Mouse (Mus musculus): ENCODE measurements around the gene Nmi. TPM values are rescaled to one million over a fixed set of nuclear protein-coding genes. Genes with fewer than 3 reads are reported as not detected.
"Not testable (repeated sequence)": the region's sequence is repeated elsewhere in the genome, so short reads cannot be mapped to it uniquely, and the experiment has no call there.

Nmi gene
- 9.0 and 10.0 TPM in 2 replicates for polyA plus RNA-seq (2016; fragmentation: Nextera tagmentation; extraction: Ambion mirVana)

- WGBS (ENCODE audit: insufficient replicate concordance) = 71% methylated on average over 9 of the region's 9 CpGs
- ATAC-seq = peak; percentile 61
- peak within 1 kb of the TSS; percentile 78 for H3K4me2 ChIP-seq
Measured at GRCm38 (mm10) chr2:51973410-51973968, at the start of gene Nmi. Gene Nmi (minus strand): TSS chr2:51973494.

DNA sequence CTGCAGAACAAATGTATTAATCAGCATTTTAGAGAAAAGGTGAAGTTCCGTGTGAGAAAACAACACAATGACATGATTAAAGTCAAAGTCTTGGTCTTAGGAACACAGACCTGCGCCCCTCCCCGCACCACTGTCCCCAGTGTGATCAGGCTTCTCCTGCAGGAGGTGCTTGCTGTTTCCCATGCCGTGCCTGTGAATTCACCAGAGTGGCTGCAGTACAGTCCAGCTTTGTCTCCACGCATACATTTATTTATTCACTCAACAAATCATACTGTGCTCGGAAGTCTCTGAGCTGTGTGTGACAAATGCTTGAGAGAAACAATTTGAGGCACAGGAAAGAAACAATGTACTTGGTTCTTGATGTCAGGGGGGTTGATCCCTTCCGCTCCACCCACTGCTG lies 43.1 kb upstream of the Nmi start:
- no peak for ATAC-seq
- Histone ChIP-seq H3K9ac (no peak overlapping the region), H3K27ac (no peak overlapping the region)

More at GRCm38 (mm10) chr2:51973410-51973968, at the start of gene Nmi:
- peak within 1 kb of the TSS; percentile 71 for H3K27ac ChIP-seq
- no peaks in the 10 kb centered on the region for H3K27me3 ChIP-seq (replicated peaks)
- peak within 1 kb of the TSS; percentile 69 for H3K4me3 ChIP-seq
- H3K36me3 ChIP-seq = no peaks in the 10 kb centered on the region
- peak within 1 kb of the TSS; percentile 69 for H3K9ac ChIP-seq
- H3K4me1 ChIP-seq = peaks cover 14% of the 10 kb centered on the region
- H3K9me3 ChIP-seq (replicated peaks) = no peaks in the 10 kb centered on the region

DNA sequence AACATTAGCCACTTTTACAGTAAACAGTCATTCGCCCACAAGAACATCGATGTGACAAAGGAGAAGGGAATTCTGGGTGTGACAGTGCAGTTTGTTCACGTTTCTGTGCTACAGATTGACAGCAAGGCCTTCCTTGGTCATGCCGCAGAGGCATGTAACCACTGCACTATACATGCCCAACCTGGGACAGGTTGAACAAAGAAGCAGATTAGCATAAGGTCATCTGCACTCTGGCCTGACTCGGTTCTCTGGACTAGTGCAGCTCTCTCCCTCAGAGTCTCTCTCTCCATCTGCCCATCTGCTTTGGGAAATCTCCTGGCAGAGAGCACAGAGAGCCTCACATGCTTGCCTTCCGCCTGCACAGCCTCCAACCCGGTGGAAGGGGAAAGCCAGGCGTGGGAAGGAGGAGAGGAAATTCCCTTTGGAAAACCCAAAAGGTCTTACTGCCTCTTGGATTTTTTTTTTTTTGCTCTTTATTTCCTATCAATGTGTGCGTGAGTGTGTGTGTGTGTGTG lies 40.1 kb upstream of the Nmi start:
- Histone ChIP-seq H3K4me3 (no peak overlapping the region), H3K4me2 (no peak overlapping the region), H3K4me1 (no peaks in the 10 kb centered on the region), H3K27me3 (replicated peaks) (no peaks in the 10 kb centered on the region; the same call in 1 of the 2 replicates), H3K27ac (no peak overlapping the region), H3K9ac (no peak overlapping the region), H3K36me3 (no peaks in the 10 kb centered on the region), H3K9me3 (replicated peaks) (no peaks in the 10 kb centered on the region)
- 68% methylated on average over 9 of the region's 9 CpGs for WGBS (ENCODE audit: insufficient replicate concordance)
- ATAC-seq = no peak

More for the DNA sequence above, 43.1 kb upstream of the Nmi start:
- Histone ChIP-seq H3K27me3 (replicated peaks) (no peaks in the 10 kb centered on the region; the same call in 1 of the 2 replicates), H3K4me3 (no peak overlapping the region), H3K4me2 (no peak overlapping the region), H3K9me3 (replicated peaks) (no peaks in the 10 kb centered on the region), H3K36me3 (no peaks in the 10 kb centered on the region), H3K4me1 (no peaks in the 10 kb centered on the region)
- WGBS (ENCODE audit: insufficient replicate concordance) = 52% methylated on average over 7 of the region's 7 CpGs

GRCm38 (mm10) chr2:52011820-52012219 lies 38.5 kb upstream of the Nmi start:
- 73% methylated on average over 3 of the region's 3 CpGs for WGBS (ENCODE audit: insufficient replicate concordance)
- H3K9me3 ChIP-seq (replicated peaks); H3K4me1 ChIP-seq; ATAC-seq; H3K36me3 ChIP-seq; H3K9ac ChIP-seq; H3K4me2 ChIP-seq; H3K27me3 ChIP-seq (replicated peaks); H3K4me3 ChIP-seq; H3K27ac ChIP-seq: not testable (repeated sequence)

- Histone ChIP-seq H3K4me2 (no peak overlapping the region), H3K36me3 (no peaks in the 10 kb centered on the region), H3K27me3 (replicated peaks) (no peaks in the 10 kb centered on the region), H3K9me3 (replicated peaks) (no peaks in the 10 kb centered on the region), H3K9ac (no peak overlapping the region), H3K4me3 (no peak overlapping the region), H3K4me1 (no peaks in the 10 kb centered on the region), H3K27ac (no peak overlapping the region)
- 73% methylated on average over 3 of the region's 3 CpGs for WGBS (ENCODE audit: insufficient replicate concordance)
- no peak for ATAC-seq
Measured at GRCm38 (mm10) chr2:52006380-52006779, 33.1 kb upstream of the Nmi start.

DNA sequence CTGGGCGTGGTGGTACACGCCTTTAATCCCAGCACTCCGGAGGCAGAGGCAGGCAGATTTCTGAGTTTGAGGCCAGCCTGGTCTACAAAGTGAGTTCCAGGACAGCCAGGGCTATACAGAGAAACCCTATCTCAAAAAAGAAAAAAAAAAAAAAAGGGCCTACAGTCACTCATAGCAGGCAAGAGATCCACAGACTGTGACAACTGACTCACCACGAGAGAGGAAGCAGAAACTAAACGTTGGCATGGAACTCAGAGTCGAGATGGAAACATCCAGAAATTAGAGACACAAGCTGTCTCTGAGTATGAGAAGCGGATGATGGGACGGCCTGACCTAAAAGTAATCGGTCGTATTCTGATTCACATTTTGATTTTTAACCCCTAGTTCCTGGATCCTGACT lies 29.0 kb upstream of the Nmi start:
- not testable (repeated sequence) for H3K9ac ChIP-seq; ATAC-seq; H3K27me3 ChIP-seq (replicated peaks); H3K4me3 ChIP-seq; H3K4me1 ChIP-seq; H3K36me3 ChIP-seq; H3K27ac ChIP-seq; H3K9me3 ChIP-seq (replicated peaks); H3K4me2 ChIP-seq
- WGBS (ENCODE audit: insufficient replicate concordance) = 69% methylated on average over 10 of the region's 10 CpGs

DNA sequence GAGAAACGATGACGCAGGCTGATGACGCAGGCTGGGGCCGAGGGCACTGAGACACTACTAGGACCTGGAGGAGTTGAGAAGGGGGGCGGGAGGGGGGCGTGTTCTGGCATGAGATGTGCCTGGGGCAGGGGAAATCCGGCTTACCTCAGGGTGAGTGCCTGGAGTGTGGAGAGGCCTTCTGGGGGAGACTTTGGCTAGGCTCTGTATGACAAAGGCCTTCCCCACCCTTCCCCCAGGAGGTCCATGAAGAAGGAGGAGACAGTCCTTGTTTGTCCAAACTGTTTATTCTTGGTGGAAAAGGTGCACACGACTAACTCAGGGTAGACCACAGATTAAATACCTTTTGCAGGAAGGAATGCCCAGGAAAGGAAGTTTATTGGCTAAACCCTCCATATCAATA lies 28.2 kb upstream of the Nmi start:
- no peak for ATAC-seq
- no peaks in the 10 kb centered on the region for H3K4me1 ChIP-seq
- no peak overlapping the region for H3K9ac ChIP-seq
- H3K27ac ChIP-seq = no peak overlapping the region
- no peak overlapping the region for H3K4me2 ChIP-seq
- 78% methylated on average over 8 of the region's 8 CpGs for WGBS (ENCODE audit: insufficient replicate concordance)
- no peaks in the 10 kb centered on the region for H3K36me3 ChIP-seq
- no peaks in the 10 kb centered on the region for H3K27me3 ChIP-seq (replicated peaks)
- H3K4me3 ChIP-seq = no peak overlapping the region
- no peaks in the 10 kb centered on the region for H3K9me3 ChIP-seq (replicated peaks)

DNA sequence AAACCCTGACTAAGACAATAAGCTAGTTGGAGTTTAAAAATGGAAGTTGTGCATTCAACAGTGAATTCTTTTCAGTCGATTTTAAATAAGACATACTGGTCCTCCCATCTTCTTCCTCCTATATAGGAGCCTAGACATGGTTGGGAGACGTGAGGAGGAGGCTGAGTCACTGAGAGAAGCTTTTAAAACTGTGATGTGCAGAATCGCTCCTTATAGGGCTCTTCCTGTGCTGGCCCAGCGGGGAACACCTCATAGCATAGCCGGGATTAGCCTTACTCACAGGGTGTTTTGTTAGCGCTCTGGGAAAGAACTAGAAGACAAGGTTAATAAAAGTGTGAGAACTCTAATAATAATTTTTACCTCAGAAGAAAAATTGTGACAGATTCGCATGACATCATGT lies 26.7 kb upstream of the Nmi start:
- no peaks in the 10 kb centered on the region for H3K36me3 ChIP-seq
- 50% methylated on average over 7 of the region's 7 CpGs for WGBS (ENCODE audit: insufficient replicate concordance)
- no peak overlapping the region for H3K9ac ChIP-seq
- no peak overlapping the region for H3K27ac ChIP-seq
- no peaks in the 10 kb centered on the region for H3K9me3 ChIP-seq (replicated peaks)
- no peak overlapping the region for H3K4me3 ChIP-seq
- no peak for ATAC-seq
- H3K4me1 ChIP-seq = no peaks in the 10 kb centered on the region
- no peaks in the 10 kb centered on the region for H3K27me3 ChIP-seq (replicated peaks)
- no peak overlapping the region for H3K4me2 ChIP-seq

DNA sequence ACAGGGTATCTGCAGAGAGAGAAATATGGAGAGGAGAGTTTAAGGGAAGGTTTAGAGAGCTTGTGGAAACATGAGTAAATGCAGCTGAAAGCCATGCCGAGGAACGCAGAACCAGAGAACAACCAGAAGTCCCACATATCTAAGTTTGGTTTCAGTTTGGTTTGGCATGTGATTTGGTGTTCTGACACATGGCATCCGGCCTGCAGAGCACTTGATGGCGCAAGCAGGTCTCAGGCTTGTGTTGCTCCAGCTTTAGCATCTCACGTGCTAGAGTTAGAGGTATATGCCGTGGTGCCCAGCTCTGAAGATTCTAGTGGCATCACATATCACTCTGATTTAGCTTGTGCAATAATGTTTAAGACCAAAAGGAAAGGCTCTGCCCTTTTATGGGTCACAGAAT lies 18.2 kb upstream of the Nmi start:
- Histone ChIP-seq H3K27me3 (replicated peaks) (no peaks in the 10 kb centered on the region), H3K9me3 (replicated peaks) (no peaks in the 10 kb centered on the region), H3K4me1 (no peaks in the 10 kb centered on the region), H3K4me2 (no peak overlapping the region), H3K4me3 (no peak overlapping the region), H3K36me3 (no peaks in the 10 kb centered on the region), H3K9ac (no peak overlapping the region), H3K27ac (no peak overlapping the region)
- no peak for ATAC-seq
- WGBS (ENCODE audit: insufficient replicate concordance) = 71% methylated on average over 6 of the region's 6 CpGs

- H3K27me3 ChIP-seq (replicated peaks) = no peaks in the 10 kb centered on the region
- no peak overlapping the region for H3K4me3 ChIP-seq
- no peaks in the 10 kb centered on the region for H3K4me1 ChIP-seq
- 49% methylated on average over 2 of the region's 2 CpGs for WGBS (ENCODE audit: insufficient replicate concordance)
- H3K9me3 ChIP-seq (replicated peaks) = no peaks in the 10 kb centered on the region
- ATAC-seq = no peak
- H3K4me2 ChIP-seq = no peak overlapping the region
- H3K9ac ChIP-seq = no peak overlapping the region
- no peaks in the 10 kb centered on the region for H3K36me3 ChIP-seq
- H3K27ac ChIP-seq = no peak overlapping the region
Measured at GRCm38 (mm10) chr2:51989559-51989958, 16.3 kb upstream of the Nmi start.

DNA sequence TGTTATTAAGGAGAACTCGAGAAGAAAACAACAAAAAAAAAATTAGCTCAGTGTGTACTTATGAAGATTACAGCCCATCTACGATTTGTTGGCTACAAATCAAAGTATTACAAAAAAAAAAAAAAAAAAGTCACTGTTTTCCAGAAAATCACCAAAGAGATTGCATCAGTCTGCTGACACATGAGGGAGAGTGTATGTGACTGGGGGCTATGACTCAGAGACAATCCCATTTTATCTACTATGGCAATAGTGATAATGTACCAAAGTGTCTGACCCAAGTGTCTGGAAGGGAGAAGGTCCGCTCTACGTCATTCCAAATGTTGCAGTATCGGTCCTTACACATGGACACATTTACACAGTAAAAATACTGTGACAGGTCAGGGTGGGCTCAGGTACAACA lies 13.4 kb upstream of the Nmi start:
- Histone ChIP-seq H3K4me3 (no peak overlapping the region), H3K4me1 (peaks cover 10% of the 10 kb centered on the region), H3K9me3 (replicated peaks) (no peaks in the 10 kb centered on the region), H3K4me2 (no peak overlapping the region), H3K27ac (no peak overlapping the region), H3K36me3 (no peaks in the 10 kb centered on the region), H3K27me3 (replicated peaks) (no peaks in the 10 kb centered on the region), H3K9ac (no peak overlapping the region)
- ATAC-seq = no peak
- WGBS (ENCODE audit: insufficient replicate concordance) = 68% methylated on average over 5 of the region's 5 CpGs

DNA sequence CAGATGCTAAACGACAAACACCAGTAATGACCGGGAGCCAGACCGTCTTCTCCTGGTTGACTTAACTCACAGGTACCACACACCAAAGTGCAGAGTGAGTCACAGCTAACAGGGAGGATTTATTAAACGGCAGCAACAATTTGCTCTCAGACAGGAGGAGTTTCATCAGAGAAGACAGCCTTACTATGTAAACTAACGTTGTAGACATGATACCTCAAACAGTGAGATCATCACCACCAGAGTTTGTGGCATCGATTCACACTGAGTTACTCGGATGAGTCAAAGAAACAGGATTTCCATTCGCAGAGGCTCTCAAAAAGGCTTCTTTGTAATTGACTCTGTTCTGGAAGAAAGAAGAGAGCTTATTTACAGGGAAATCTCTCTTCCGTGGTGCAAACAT lies 12.9 kb upstream of the Nmi start:
- Histone ChIP-seq H3K36me3 (no peaks in the 10 kb centered on the region), H3K4me2 (no peak overlapping the region), H3K9me3 (replicated peaks) (no peaks in the 10 kb centered on the region), H3K27me3 (replicated peaks) (no peaks in the 10 kb centered on the region), H3K27ac (no peak overlapping the region), H3K4me3 (no peak overlapping the region), H3K9ac (no peak overlapping the region), H3K4me1 (peaks cover 13% of the 10 kb centered on the region)
- 73% methylated on average over 9 of the region's 9 CpGs for WGBS (ENCODE audit: insufficient replicate concordance)
- ATAC-seq = no peak

DNA sequence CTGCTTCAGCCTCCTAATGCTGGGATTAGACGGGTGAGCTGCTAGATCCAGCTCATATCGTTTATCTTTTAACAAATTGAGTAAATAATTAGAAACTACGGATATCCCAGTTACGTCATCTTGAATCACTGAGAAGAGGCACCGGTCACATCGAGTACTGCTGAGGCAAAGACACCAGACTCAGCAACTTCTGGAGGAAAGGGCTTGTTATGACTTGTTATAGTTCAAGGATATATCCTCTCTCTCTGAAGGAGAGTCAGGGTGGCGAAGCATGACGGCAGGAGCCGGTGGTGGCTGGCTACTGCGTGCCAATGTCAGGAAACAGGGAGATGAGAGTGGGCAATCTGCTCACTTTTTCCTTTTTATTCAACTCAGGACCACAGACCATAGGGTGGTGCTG lies 11.9 kb upstream of the Nmi start:
- WGBS (ENCODE audit: insufficient replicate concordance) = 81% methylated on average over 10 of the region's 10 CpGs
- Histone ChIP-seq H3K4me1 (peaks cover 13% of the 10 kb centered on the region), H3K36me3 (no peaks in the 10 kb centered on the region), H3K27ac (no peak overlapping the region), H3K4me3 (no peak overlapping the region), H3K9ac (no peak overlapping the region), H3K4me2 (no peak overlapping the region), H3K27me3 (replicated peaks) (no peaks in the 10 kb centered on the region), H3K9me3 (replicated peaks) (no peaks in the 10 kb centered on the region)
- no peak for ATAC-seq
